Mouse (Mus musculus) cerebellum, postnatal 25 days (tissue): ENCODE measurements at regions not wholly inside any gene's neighbourhood (a gene's known extent, or its start where the extent isn't known, plus 50 kb on each side); places are given as distances from the start of the nearest gene placed in this dataset.

Experiments
- DNase-seq, 2 experiments: peaks; one replicate each; pipeline ENCODE4 v3.0.0; 2021; ENCODE audit warnings: mixed read lengths in 2 of 2

- DNase-seq: no peak
These were observed 171.2 kb downstream of the Gria2 start for GRCm38 (mm10) chr3:80631391-80631790.

DNA sequence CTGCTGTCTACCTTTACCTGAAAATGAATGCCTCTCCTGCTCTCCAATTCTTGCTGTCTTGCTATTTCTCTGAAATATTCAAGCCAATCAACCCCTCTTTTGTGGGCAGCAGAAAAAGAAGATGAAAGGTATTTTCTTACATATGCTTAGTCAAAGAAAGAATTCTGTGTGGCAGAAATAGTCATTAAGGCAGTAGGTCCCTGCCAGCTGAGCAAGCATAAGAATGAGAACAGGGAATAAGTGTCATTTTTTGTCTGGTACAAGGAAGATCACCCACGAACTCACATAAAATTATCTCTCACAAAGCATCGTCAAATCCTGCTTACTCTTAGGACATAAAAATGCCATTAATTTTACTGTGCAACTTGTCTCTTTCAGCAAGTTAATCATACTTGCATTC, 192.2 kb downstream of the Gria2 start:
- no peak for DNase-seq

GRCm38 (mm10) chr3:80608467-80608866, 194.2 kb downstream of the Gria2 start:
- no peak for DNase-seq

- no peak for DNase-seq
These were observed 194.8 kb downstream of the Gria2 start for GRCm38 (mm10) chr3:80607809-80608208.

- no peak for DNase-seq
These were observed 205.1 kb downstream of the Gria2 start for GRCm38 (mm10) chr3:80597549-80597948.

GRCm38 (mm10) chr3:80567514-80567913, 235.1 kb downstream of the Gria2 start:
- no peak for DNase-seq

- no peak for DNase-seq
These were observed 236.4 kb downstream of the Gria2 start for GRCm38 (mm10) chr3:80566236-80566635.

- no peak for DNase-seq
These were observed 256.4 kb downstream of the Gria2 start for GRCm38 (mm10) chr3:80546151-80546695.

DNA sequence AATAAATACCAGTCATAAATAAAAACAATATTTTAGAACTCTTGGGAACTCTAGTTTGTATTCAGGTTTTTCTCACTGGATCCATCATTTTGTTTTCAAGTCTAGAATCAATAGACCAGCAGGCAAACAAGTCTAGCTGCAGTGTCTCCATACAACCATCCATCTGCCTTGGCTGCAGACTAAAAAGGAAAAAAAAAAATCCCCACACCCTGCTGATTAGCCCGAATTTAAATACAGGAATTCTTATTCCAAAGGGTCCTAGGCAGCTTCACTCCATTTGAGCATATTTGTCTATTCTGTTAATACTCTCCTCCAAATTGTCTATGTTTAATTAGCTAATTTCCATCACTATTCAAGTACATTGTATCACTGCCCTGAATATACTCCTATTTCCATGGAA, 258.9 kb downstream of the Gria2 start:
- no peak for DNase-seq

- no peak for DNase-seq
These were observed 261.3 kb downstream of the Gria2 start for GRCm38 (mm10) chr3:80541382-80541781.

GRCm38 (mm10) chr3:80533706-80534349, 268.8 kb downstream of the Gria2 start:
- peak in 1 of 2 experiments; percentile 34 for DNase-seq

- peak in 1 of 2 experiments; percentile 38 for DNase-seq
These were observed 288.6 kb downstream of the Gria2 start for GRCm38 (mm10) chr3:80514026-80514425.

DNA sequence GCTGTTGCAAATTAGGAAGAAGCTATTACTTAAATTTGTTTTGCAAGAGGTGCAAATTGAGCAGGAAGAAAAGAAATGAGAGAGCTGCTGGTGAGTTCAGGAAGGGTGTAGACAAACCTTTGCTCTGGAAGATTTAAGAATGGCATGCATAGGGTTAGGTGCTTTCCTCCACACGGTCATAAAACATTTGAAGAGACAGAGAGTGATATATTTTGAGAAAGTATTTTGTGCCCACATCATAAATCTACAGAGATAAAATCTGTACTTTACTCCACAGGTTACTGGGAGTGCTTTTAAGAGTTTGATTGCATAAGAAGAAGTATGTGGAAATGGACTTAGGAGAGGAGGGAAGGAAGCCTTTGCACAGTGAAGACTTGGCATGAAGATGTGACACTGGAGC, 293.4 kb downstream of the Gria2 start:
- DNase-seq: no peak

- DNase-seq: no peak
These were observed 295.9 kb downstream of the Gria2 start for GRCm38 (mm10) chr3:80506701-80507100.

- no peak for DNase-seq
These were observed 301.5 kb downstream of the Gria2 start for GRCm38 (mm10) chr3:80501117-80501516.

DNA sequence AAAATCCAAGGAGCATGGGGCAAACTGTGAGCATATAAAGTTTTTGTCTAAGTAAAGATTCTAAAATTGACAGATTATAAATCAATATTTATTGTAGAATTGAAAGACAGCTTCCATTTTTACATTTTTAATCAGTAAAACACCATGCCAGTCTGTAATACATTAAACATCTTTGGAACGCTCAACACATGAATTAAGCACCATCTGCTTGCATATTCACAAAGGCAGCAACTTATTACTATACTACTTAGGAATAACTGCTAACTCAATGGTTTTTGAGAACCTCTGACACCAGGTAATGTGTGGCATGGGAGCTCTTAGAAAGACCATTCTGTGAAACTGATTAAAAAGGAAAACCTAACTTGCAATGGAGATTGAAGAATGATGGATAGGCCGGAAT, 306.1 kb downstream of the Gria2 start:
- no peak for DNase-seq

GRCm38 (mm10) chr3:80484168-80484833, 318.3 kb downstream of the Gria2 start:
- DNase-seq: no peak

GRCm38 (mm10) chr3:80478676-80479075, 324.0 kb downstream of the Gria2 start:
- no peak for DNase-seq

GRCm38 (mm10) chr3:80473686-80474085, 328.9 kb downstream of the Gria2 start:
- DNase-seq: no peak
